Mouse (Mus musculus): Measurements from ENCODE around the gene Hdhd3. TPM values are rescaled to one million over a fixed set of nuclear protein-coding genes. Genes with fewer than 3 reads are reported as not detected.

The Hdhd3 gene
- polyA plus RNA-seq, 1 experiment from 2014 or later: 13.8 TPM

GRCm38 (mm10) chr4:62524651-62525488 lies 21.6 kb upstream of the Hdhd3 start, which contains the start of the genes Pole3 and 4933430I17Rik:
Gene Pole3 (minus strand): TSS chr4:62525068.
Gene 4933430I17Rik (plus strand): TSS chr4:62525369.
- Histone ChIP-seq H3K4me2 (ENCODE audit: low read length) (peak within 1 kb of the TSS; percentile 89), H3K27me3 (replicated peaks; ENCODE audit: control insufficient read depth, insufficient read depth, low read length) (no peaks in the 10 kb centered on the region), H3K9ac (ENCODE audit: low read length) (peak within 1 kb of the TSS; percentile 83), H3K4me1 (ENCODE audit: control insufficient read depth, insufficient read depth, low read length) (peaks cover 7% of the 10 kb centered on the region), H3K27ac (ENCODE audit: low read depth, low read length) (peak within 1 kb of the TSS; percentile 94), H3K9me3 (replicated peaks; ENCODE audit: control insufficient read depth, low read length) (no peaks in the 10 kb centered on the region), H3K36me3 (ENCODE audit: control insufficient read depth, insufficient read depth, low read length) (peaks cover 10% of the 10 kb centered on the region), H3K4me3 (ENCODE audit: low read depth, low read length) (peak within 1 kb of the TSS; percentile 67)
- DNase-seq (ENCODE audit: low spot score) (peak; percentile 99), ATAC-seq (peak; percentile 98)
- under 1% methylated on average over 59 of the region's 59 CpGs for WGBS

DNA sequence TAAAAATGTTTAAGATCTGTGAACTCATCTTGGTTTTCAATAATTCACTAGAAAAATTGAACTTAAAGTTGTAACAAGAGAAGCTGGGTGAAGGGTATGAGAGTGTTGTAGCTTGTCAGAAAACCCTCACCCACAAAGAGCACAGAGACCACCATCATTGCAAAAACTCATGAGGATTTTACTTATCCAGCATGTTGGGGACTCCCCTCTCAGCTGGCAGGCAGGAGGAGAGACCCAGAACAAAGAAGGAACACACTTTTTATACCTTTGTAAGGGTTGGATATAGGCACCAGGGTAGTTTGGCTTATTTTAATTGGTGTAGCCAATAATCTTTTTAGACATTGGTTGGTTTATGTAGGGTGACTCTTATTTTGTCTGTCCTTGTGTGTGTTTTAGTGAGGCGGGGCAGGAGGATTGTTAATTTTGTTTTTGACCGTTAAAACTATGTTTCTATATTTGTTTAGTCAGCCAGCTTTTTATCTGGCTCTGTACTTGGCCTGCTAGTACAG lies 17.7 kb upstream of the Hdhd3 start:
- no peak for ATAC-seq
- WGBS: 91% methylated on average over 2 of the region's 2 CpGs
- peaks cover 10% of the 10 kb centered on the region for H3K36me3 ChIP-seq (ENCODE audit: control insufficient read depth, insufficient read depth, low read length)
- no peaks in the 10 kb centered on the region for H3K27me3 ChIP-seq (replicated peaks; ENCODE audit: control insufficient read depth, insufficient read depth, low read length)
- DNase-seq (ENCODE audit: low spot score): no peak
- H3K4me1 ChIP-seq (ENCODE audit: control insufficient read depth, insufficient read depth, low read length): peaks cover 16% of the 10 kb centered on the region
- H3K9ac ChIP-seq (ENCODE audit: low read length): no peak overlapping the region
- no peak overlapping the region for H3K4me2 ChIP-seq (ENCODE audit: low read length)
- H3K4me3 ChIP-seq (ENCODE audit: low read depth, low read length): no peak overlapping the region
- H3K9me3 ChIP-seq (replicated peaks; ENCODE audit: control insufficient read depth, low read length): no peaks in the 10 kb centered on the region
- H3K27ac ChIP-seq (ENCODE audit: low read depth, low read length): no peak overlapping the region

- peak within 1 kb of the TSS; percentile 70 for H3K4me2 ChIP-seq (ENCODE audit: low read length)
- peaks cover 10% of the 10 kb centered on the region for H3K36me3 ChIP-seq (ENCODE audit: control insufficient read depth, insufficient read depth, low read length)
- WGBS: under 1% methylated on average over 30 of the region's 37 CpGs
- ATAC-seq: peak; percentile 91
- DNase-seq (ENCODE audit: low spot score): peak; percentile 87
- peaks cover 16% of the 10 kb centered on the region for H3K4me1 ChIP-seq (ENCODE audit: control insufficient read depth, insufficient read depth, low read length)
- peak within 1 kb of the TSS; percentile 72 for H3K27ac ChIP-seq (ENCODE audit: low read depth, low read length)
- peak within 1 kb of the TSS; percentile 67 for H3K4me3 ChIP-seq (ENCODE audit: low read depth, low read length)
- peak within 1 kb of the TSS; percentile 78 for H3K9ac ChIP-seq (ENCODE audit: low read length)
- no peaks in the 10 kb centered on the region for H3K27me3 ChIP-seq (replicated peaks; ENCODE audit: control insufficient read depth, insufficient read depth, low read length)
- no peaks in the 10 kb centered on the region for H3K9me3 ChIP-seq (replicated peaks; ENCODE audit: control insufficient read depth, low read length)
These were observed 16.6 kb upstream of the Hdhd3 start, which contains the start of gene Alad for GRCm38 (mm10) chr4:62519849-62520233. Gene Alad (minus strand): TSS chr4:62519918.

GRCm38 (mm10) chr4:62519122-62519848 lies 16.0 kb upstream of the Hdhd3 start:
- Histone ChIP-seq H3K27ac (ENCODE audit: low read depth, low read length) (peak overlapping the region; percentile 72), H3K27me3 (replicated peaks; ENCODE audit: control insufficient read depth, insufficient read depth, low read length) (no peaks in the 10 kb centered on the region), H3K9me3 (replicated peaks; ENCODE audit: control insufficient read depth, low read length) (no peaks in the 10 kb centered on the region), H3K4me2 (ENCODE audit: low read length) (peak overlapping the region; percentile 70), H3K4me3 (ENCODE audit: low read depth, low read length) (peak overlapping the region; percentile 67), H3K9ac (ENCODE audit: low read length) (peak overlapping the region; percentile 78), H3K4me1 (ENCODE audit: control insufficient read depth, insufficient read depth, low read length) (peaks cover 13% of the 10 kb centered on the region), H3K36me3 (ENCODE audit: control insufficient read depth, insufficient read depth, low read length) (peaks cover 10% of the 10 kb centered on the region)
- 2% methylated on average over 26 of the region's 26 CpGs for WGBS
- DNase-seq (ENCODE audit: low spot score) (no peak), ATAC-seq (peak; percentile 78)

DNA sequence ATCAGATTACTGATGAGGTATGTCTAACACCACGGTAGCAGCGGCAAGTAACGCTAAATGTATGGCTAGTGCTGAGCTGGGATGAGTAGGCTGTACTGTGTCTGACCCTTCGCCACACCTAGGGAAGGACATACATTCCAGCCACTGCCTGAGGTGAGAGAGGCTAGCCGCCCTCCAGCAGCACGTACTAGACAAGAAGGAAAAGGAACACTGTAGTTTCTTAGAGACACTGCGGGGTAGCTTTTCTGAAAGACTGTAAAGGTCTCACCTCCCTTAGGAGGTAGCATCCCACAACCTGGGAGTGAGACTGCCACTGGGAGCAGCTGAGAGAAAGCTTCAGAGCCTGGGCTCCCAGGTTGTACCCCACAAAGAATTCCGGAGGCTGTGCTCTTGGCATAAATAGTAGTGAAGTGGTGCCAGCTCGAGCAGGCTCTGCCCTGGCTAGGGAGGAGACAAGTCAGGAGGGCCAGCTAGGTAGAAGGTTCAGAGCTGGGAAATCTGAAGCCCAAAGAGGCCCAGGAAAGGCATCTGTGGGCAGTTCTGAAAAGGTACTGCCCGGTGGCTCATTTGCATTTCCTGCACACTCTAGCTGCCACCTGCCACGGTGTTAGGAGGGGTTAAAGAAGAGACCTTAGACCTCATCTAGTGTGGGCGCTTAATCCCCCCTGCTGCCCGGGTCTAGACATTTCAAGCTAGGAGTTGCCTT lies 15.3 kb upstream of the Hdhd3 start:
- H3K9me3 ChIP-seq (replicated peaks; ENCODE audit: control insufficient read depth, low read length): no peaks in the 10 kb centered on the region
- no peak for DNase-seq (ENCODE audit: low spot score)
- H3K9ac ChIP-seq (ENCODE audit: low read length): peak overlapping the region; percentile 78
- no peaks in the 10 kb centered on the region for H3K27me3 ChIP-seq (replicated peaks; ENCODE audit: control insufficient read depth, insufficient read depth, low read length)
- peak overlapping the region; percentile 70 for H3K4me2 ChIP-seq (ENCODE audit: low read length)
- peaks cover 9% of the 10 kb centered on the region for H3K4me1 ChIP-seq (ENCODE audit: control insufficient read depth, insufficient read depth, low read length)
- no peak for ATAC-seq
- H3K36me3 ChIP-seq (ENCODE audit: control insufficient read depth, insufficient read depth, low read length): peaks cover 12% of the 10 kb centered on the region
- no peak overlapping the region for H3K27ac ChIP-seq (ENCODE audit: low read depth, low read length)
- WGBS: 51% methylated on average over 13 of the region's 13 CpGs
- peak overlapping the region; percentile 67 for H3K4me3 ChIP-seq (ENCODE audit: low read depth, low read length)

- Histone ChIP-seq H3K9me3 (replicated peaks; ENCODE audit: control insufficient read depth, low read length) (no peaks in the 10 kb centered on the region), H3K4me2 (ENCODE audit: low read length) (peak overlapping the region; percentile 70; the same call in 1 of the 2 replicates), H3K9ac (ENCODE audit: low read length) (no peak overlapping the region), H3K4me1 (ENCODE audit: control insufficient read depth, insufficient read depth, low read length) (peaks cover 9% of the 10 kb centered on the region), H3K36me3 (ENCODE audit: control insufficient read depth, insufficient read depth, low read length) (peaks cover 18% of the 10 kb centered on the region), H3K27me3 (replicated peaks; ENCODE audit: control insufficient read depth, insufficient read depth, low read length) (no peaks in the 10 kb centered on the region), H3K27ac (ENCODE audit: low read depth, low read length) (no peak overlapping the region), H3K4me3 (ENCODE audit: low read depth, low read length) (no peak overlapping the region)
- WGBS: 79% methylated on average over 10 of the region's 10 CpGs
- ATAC-seq (no peak), DNase-seq (ENCODE audit: low spot score) (no peak)
These were observed 14.5 kb upstream of the Hdhd3 start for GRCm38 (mm10) chr4:62517538-62518415.

DNA sequence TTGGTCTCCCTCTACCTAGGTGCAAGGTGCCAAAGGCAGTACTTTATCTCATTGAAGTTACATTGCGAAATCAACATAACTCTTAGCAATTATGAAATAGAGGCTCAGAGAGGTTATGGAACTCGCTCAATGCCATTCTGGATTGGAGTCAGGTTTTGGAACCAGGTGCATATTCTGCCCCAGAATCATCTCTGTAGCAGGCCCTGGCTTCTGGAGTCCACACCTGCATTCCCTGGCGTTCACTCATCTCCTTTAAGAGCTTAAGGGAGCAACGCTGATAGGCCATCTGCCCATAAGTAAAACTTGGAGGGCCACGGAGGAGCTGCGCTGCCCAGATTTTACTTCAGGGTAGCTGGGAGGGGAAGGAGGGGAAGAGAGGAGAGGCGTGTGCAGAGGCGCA lies 13.8 kb upstream of the Hdhd3 start:
- H3K4me2 ChIP-seq (ENCODE audit: low read length): no peak overlapping the region
- H3K9me3 ChIP-seq (replicated peaks; ENCODE audit: control insufficient read depth, low read length): no peaks in the 10 kb centered on the region
- ATAC-seq: no peak
- H3K27me3 ChIP-seq (replicated peaks; ENCODE audit: control insufficient read depth, insufficient read depth, low read length): no peaks in the 10 kb centered on the region
- H3K4me1 ChIP-seq (ENCODE audit: control insufficient read depth, insufficient read depth, low read length): peaks cover 9% of the 10 kb centered on the region
- DNase-seq (ENCODE audit: low spot score): no peak
- 93% methylated on average over 8 of the region's 8 CpGs for WGBS
- H3K4me3 ChIP-seq (ENCODE audit: low read depth, low read length): no peak overlapping the region
- peaks cover 19% of the 10 kb centered on the region for H3K36me3 ChIP-seq (ENCODE audit: control insufficient read depth, insufficient read depth, low read length)
- H3K9ac ChIP-seq (ENCODE audit: low read length): no peak overlapping the region
- H3K27ac ChIP-seq (ENCODE audit: low read depth, low read length): no peak overlapping the region

DNA sequence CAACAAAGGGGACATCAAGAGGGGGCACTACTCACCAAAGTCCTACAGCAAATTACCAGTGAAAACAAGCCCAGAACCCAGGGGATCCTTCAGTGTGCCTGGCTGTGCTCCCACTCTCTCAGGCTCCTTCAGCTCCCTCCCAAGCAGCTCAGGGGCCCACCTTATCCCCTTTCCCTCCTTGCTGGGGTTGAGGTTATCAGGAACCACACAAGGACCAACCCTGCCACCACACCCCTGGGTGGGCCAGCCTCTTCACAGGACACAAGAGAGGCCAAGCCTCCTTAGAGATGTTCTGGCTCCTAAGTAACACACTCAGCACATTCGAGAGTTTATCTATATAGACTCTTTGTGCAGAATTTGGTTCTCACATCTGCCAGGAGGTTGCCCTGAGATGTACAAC lies 13.3 kb upstream of the Hdhd3 start:
- no peak for DNase-seq (ENCODE audit: low spot score)
- Histone ChIP-seq H3K4me3 (ENCODE audit: low read depth, low read length) (no peak overlapping the region), H3K27ac (ENCODE audit: low read depth, low read length) (no peak overlapping the region), H3K36me3 (ENCODE audit: control insufficient read depth, insufficient read depth, low read length) (peaks cover 24% of the 10 kb centered on the region), H3K9ac (ENCODE audit: low read length) (no peak overlapping the region), H3K4me1 (ENCODE audit: control insufficient read depth, insufficient read depth, low read length) (peaks cover 9% of the 10 kb centered on the region), H3K27me3 (replicated peaks; ENCODE audit: control insufficient read depth, insufficient read depth, low read length) (no peaks in the 10 kb centered on the region), H3K9me3 (replicated peaks; ENCODE audit: control insufficient read depth, low read length) (no peaks in the 10 kb centered on the region), H3K4me2 (ENCODE audit: low read length) (no peak overlapping the region)
- ATAC-seq: no peak
- 87% methylated on average over 1 of the region's 1 CpGs for WGBS
